Mouse (Mus musculus) intestine, embryonic 14.5 days (tissue): ENCODE results near the gene Gart. TPM values are rescaled to one million over a fixed set of nuclear protein-coding genes. Genes with fewer than 3 reads are reported as not detected.

Experiments used
- ATAC-seq: fragments of 200-750 bp; cut with Nextera tagmentation; replicated peaks from 2 replicates; pipeline ENCODE4 v1.8.0; 2017; ENCODE audit warnings: low read depth, moderate number of reproducible peaks, moderate TSS enrichment, moderate library complexity; ENCODE audit not compliant: low FRiP score, low TSS enrichment
- DNase-seq: peaks from one replicate; pipeline ENCODE4 v3.0.0-alpha.2; 2018; ENCODE audit warnings: low spot score
- H3K27ac ChIP-seq: fragments of 300-500 bp; sonication (generic); 2 replicates; pipeline ENCODE4 v1.5.1; 2014; ENCODE audit warnings: low read depth, mild to moderate bottlenecking, control low read depth
- H3K27me3 ChIP-seq: fragments of 300-500 bp; sonication (generic); replicated peaks from 2 replicates; pipeline ENCODE4 v1.6.1; 2014; ENCODE audit warnings: low read length, control low read depth; ENCODE audit not compliant: control insufficient read depth, insufficient read depth
- H3K36me3 ChIP-seq: fragments of 300-500 bp; sonication (generic); 2 replicates; pipeline ENCODE4 v1.6.1; 2014; ENCODE audit warnings: low read length, control low read depth; ENCODE audit not compliant: control insufficient read depth, insufficient read depth
- H3K4me1 ChIP-seq: fragments of 300-500 bp; sonication (generic); replicated peaks from 2 replicates; pipeline ENCODE4 v1.6.1; 2014; ENCODE audit warnings: low read length, control low read depth, mixed read lengths; ENCODE audit not compliant: control insufficient read depth, insufficient read depth
- H3K4me2 ChIP-seq: fragments of 300-500 bp; sonication (generic); 2 replicates; pipeline ENCODE4 v1.6.1; 2014; ENCODE audit warnings: low read length
- H3K4me3 ChIP-seq: fragments of 300-500 bp; sonication (generic); 2 replicates; pipeline ENCODE4 v1.5.1; 2014; ENCODE audit warnings: low read depth, low read length, control low read depth, mixed read lengths
- H3K9ac ChIP-seq: fragments of 300-500 bp; sonication (generic); 2 replicates; pipeline ENCODE4 v1.6.1; 2014; ENCODE audit warnings: mild to moderate bottlenecking, low read length
- H3K9me3 ChIP-seq: fragments of 300-500 bp; sonication (generic); 2 replicates; pipeline ENCODE4 v1.6.1; 2016; ENCODE audit warnings: low read length, control low read depth; ENCODE audit not compliant: control insufficient read depth
- WGBS: fragments of 180-500 bp; shearing (Covaris S2); extraction: QIAGEN DNeasy Blood & Tissue Kit; methylation state at CpG from one replicate; pipeline ENCODE4 v1.1.7; 2014; 5-methylcytosine and 5-hydroxymethylcytosine counted together
- polyA plus RNA-seq: library from polyadenylated mRNA; unstranded; fragments of >200 nt; fragmentation: Nextera tagmentation; extraction: Ambion mirVana; gene quantifications from 2 replicates; pipeline ENCODE4 v1.2.1, GENCODE M21; 2014

Gene Gart
- polyA plus RNA-seq, 1 experiment from 2014 or later = 137 TPM

- DNase-seq = no peak
- no peaks in the 10 kb centered on the region for H3K4me1 ChIP-seq
- H3K27ac ChIP-seq = no peak overlapping the region
- no peaks in the 10 kb centered on the region for H3K9me3 ChIP-seq
- no peak for ATAC-seq
- H3K36me3 ChIP-seq = peaks cover 99% of the 10 kb centered on the region
- H3K9ac ChIP-seq = no peak overlapping the region
- H3K4me2 ChIP-seq = no peak overlapping the region
- H3K4me3 ChIP-seq = no peak overlapping the region
- WGBS = 90% methylated on average over 3 of the region's 3 CpGs
- H3K27me3 ChIP-seq = no peaks in the 10 kb centered on the region
Observed at GRCm38 (mm10) chr16:91628673-91629072, 18.1 kb downstream of the Gart start.

DNA sequence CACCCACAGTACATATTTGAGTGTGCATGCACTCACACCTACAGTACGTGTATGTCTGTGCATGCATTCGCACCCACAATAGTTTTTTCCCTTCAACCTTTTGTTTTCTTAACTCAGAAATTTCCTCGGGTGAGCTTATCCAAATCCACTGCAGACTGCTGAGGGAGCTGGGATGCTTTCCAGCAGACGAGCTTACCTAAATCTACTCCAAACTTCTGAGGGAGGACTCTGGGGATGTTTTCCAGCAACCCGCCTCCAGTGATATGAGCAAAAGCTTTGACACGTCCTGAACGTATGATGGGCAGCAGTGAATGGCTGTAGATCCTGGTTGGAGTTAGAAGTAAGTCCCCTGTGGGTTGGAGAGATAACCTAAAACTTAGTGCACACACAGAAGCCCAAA lies 18.9 kb downstream of the Gart start:
- H3K27me3 ChIP-seq = no peaks in the 10 kb centered on the region

DNA sequence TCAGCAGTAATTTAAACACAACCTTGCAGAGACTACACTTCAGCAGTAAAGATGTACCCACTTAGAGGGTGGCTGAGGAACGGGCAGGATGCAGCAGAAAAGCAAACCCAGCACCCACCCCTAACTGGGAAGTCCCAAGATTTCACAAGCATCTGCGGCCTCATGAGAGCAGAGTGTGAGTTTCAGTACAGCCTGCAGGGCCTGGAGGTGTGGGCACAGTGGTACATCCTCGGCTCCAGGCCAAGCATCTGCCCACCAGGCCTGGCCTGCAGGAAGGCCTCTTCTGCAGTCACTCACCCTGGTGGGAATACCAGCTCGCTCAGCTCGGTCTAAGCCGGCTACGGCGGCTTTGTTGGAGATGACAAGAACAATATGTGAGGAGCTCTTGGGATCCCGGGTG lies 23.7 kb downstream of the Gart start:
- H3K36me3 ChIP-seq = peaks cover 84% of the 10 kb centered on the region
- DNase-seq (no peak), ATAC-seq (no peak)
- no peak overlapping the region for H3K4me3 ChIP-seq
- no peaks in the 10 kb centered on the region for H3K9me3 ChIP-seq
- H3K4me1 ChIP-seq = no peaks in the 10 kb centered on the region
- no peak overlapping the region for H3K4me2 ChIP-seq
- no peaks in the 10 kb centered on the region for H3K27me3 ChIP-seq
- H3K27ac ChIP-seq = no peak overlapping the region
- H3K9ac ChIP-seq = no peak overlapping the region
- WGBS = 93% methylated on average over 9 of the region's 9 CpGs

More for the DNA sequence above, 18.9 kb downstream of the Gart start:
- 89% methylated on average over 7 of the region's 7 CpGs for WGBS
- no peak overlapping the region for H3K9ac ChIP-seq
- no peak for ATAC-seq
- no peak overlapping the region for H3K4me2 ChIP-seq
- DNase-seq = no peak
- peaks cover 99% of the 10 kb centered on the region for H3K36me3 ChIP-seq
- no peaks in the 10 kb centered on the region for H3K9me3 ChIP-seq
- H3K4me3 ChIP-seq = no peak overlapping the region
- no peaks in the 10 kb centered on the region for H3K4me1 ChIP-seq
- H3K27ac ChIP-seq = no peak overlapping the region

GRCm38 (mm10) chr16:91620991-91621390 lies 25.8 kb downstream of the Gart start:
- ATAC-seq = no peak
- Histone ChIP-seq H3K9me3 (no peaks in the 10 kb centered on the region), H3K4me2 (no peak overlapping the region), H3K27me3 (no peaks in the 10 kb centered on the region), H3K36me3 (peaks cover 64% of the 10 kb centered on the region), H3K4me1 (no peaks in the 10 kb centered on the region), H3K27ac (no peak overlapping the region), H3K9ac (no peak overlapping the region), H3K4me3 (no peak overlapping the region)
- no peak for DNase-seq
- 92% methylated on average over 11 of the region's 11 CpGs for WGBS

- H3K4me1 ChIP-seq = no peaks in the 10 kb centered on the region
- no peak overlapping the region for H3K9ac ChIP-seq
- no peak overlapping the region for H3K4me3 ChIP-seq
- 87% methylated on average over 5 of the region's 5 CpGs for WGBS
- H3K27ac ChIP-seq = no peak overlapping the region
- no peaks in the 10 kb centered on the region for H3K27me3 ChIP-seq
- no peaks in the 10 kb centered on the region for H3K9me3 ChIP-seq
- no peak for DNase-seq
- no peak overlapping the region for H3K4me2 ChIP-seq
- no peak for ATAC-seq
- peaks cover 56% of the 10 kb centered on the region for H3K36me3 ChIP-seq
Observed at GRCm38 (mm10) chr16:91620185-91620584, 26.6 kb downstream of the Gart start.

GRCm38 (mm10) chr16:91618511-91619501 lies 27.9 kb downstream of the Gart start, which contains the start of gene Dnajc28:
Gene Dnajc28, minus strand, starts transcription at chr16:91619026.
- Histone ChIP-seq H3K9me3 (no peaks in the 10 kb centered on the region), H3K4me3 (peak within 1 kb of the TSS; percentile 82), H3K4me2 (peak within 1 kb of the TSS; percentile 73), H3K27me3 (no peaks in the 10 kb centered on the region), H3K36me3 (peaks cover 42% of the 10 kb centered on the region), H3K9ac (peak within 1 kb of the TSS; percentile 49), H3K27ac (no peak within 1 kb of the TSS), H3K4me1 (no peaks in the 10 kb centered on the region)
- ATAC-seq (peak; percentile 80), DNase-seq (peak; percentile 89)
- 11% methylated on average over 39 of the region's 39 CpGs for WGBS

GRCm38 (mm10) chr16:91614552-91614951 lies 32.2 kb downstream of the Gart start:
- Histone ChIP-seq H3K4me2 (no peak overlapping the region), H3K9me3 (no peaks in the 10 kb centered on the region), H3K36me3 (no peaks in the 10 kb centered on the region), H3K4me3 (no peak overlapping the region), H3K27ac (no peak overlapping the region), H3K9ac (no peak overlapping the region), H3K27me3 (no peaks in the 10 kb centered on the region), H3K4me1 (no peaks in the 10 kb centered on the region)
- DNase-seq (no peak), ATAC-seq (no peak)
- 81% methylated on average over 6 of the region's 6 CpGs for WGBS

DNA sequence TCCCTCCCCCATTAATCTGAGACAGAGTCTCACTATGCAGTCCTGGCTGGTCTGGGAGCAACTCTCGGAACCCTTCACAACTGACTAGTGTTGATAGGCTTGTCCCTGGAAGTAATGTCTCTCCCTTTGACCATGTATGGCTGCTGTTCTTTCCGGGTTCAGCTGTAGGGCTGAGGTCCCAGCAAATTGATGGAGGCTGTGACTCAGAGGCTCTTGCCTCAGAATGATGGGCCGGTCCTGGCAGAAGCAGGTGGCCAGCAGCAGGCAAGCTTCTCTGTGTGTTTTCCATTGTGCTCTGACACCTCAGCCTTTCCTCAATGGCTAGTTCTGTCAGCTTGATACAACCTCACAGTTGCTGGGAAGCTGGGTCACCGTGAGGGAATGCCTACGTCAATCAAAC lies 34.2 kb downstream of the Gart start:
- H3K36me3 ChIP-seq = no peaks in the 10 kb centered on the region
- no peak overlapping the region for H3K4me2 ChIP-seq
- no peaks in the 10 kb centered on the region for H3K4me1 ChIP-seq
- ATAC-seq (no peak), DNase-seq (no peak)
- H3K9me3 ChIP-seq = no peaks in the 10 kb centered on the region
- WGBS = 63% methylated on average over 5 of the region's 5 CpGs
- H3K9ac ChIP-seq = no peak overlapping the region
- H3K27ac ChIP-seq = no peak overlapping the region
- no peak overlapping the region for H3K4me3 ChIP-seq
- H3K27me3 ChIP-seq = no peaks in the 10 kb centered on the region

DNA sequence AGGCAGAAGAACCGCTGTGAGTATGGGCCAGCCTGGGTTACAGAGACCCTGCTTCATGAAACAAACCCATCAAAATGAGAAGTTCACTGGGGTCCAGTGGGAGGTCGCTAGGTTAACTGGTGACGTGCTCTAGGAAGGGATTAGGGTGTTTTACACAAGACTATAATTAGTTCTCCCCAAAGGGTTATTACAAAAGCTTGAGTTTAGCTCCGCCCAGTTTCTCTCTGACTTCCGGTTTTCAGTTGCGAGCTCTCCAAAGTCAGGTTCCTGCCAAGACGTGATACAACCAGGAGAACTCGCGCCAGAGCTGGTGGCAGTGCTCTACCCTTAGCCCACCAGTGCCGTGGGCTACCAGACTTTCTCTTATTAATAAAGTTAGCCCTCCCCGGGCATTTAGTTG lies 35.5 kb downstream of the Gart start:
- no peaks in the 10 kb centered on the region for H3K27me3 ChIP-seq
- DNase-seq = no peak
- no peak overlapping the region for H3K9ac ChIP-seq
- ATAC-seq = no peak
- H3K4me2 ChIP-seq = no peak overlapping the region
- H3K27ac ChIP-seq = no peak overlapping the region
- H3K9me3 ChIP-seq = no peaks in the 10 kb centered on the region
- H3K4me1 ChIP-seq = no peaks in the 10 kb centered on the region
- H3K36me3 ChIP-seq = no peaks in the 10 kb centered on the region
- H3K4me3 ChIP-seq = no peak overlapping the region
- WGBS = 77% methylated on average over 11 of the region's 11 CpGs
